Comparison of ENCODE assay signal across 14 mouse cellular contexts in the genomic region with DNA sequence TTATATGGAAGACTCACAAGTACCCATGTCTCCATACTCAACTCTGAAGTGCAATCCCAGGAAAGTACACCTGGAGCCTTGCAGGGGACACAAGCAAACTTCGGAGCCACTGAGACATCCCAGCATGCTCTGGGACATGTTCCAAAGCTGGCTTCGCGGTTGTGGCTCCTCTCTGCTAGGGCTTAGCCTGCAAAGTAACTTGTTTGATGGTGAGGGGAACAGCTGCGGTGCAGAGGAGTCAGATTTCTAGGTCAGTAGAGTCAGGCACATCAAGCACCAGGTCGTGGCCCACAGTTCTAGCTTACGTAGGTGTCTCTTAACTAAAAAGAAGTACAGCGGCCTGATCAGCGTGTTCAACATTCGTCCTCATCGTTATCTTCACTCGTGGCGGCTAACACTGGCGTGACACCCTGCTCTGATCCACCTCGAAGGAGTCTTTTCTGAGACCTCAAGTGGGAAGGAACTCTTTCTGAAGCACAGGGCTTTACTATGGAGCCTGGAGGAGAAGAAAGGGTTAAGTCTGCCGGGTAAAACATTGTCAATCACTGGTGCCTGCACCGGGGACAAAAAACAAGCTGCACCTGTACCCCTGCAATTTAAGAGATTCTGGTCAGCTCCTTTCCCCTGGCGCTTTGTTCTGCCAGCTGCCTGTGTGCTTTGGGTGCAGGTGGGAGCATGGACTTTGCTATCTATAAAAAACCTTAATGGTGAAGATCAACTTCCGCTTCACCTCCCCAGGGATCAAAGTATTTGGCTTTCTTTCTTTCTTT.
DNase-seq lines count a peak whose midpoint lies in the region; ATAC-seq and TF ChIP-seq lines count a peak whose summit lies in the region.
"Had no signal": no experiment of that assay in that cellular context is flagged by ENCODE, and none has a peak within 500 bp of the region (broad histone marks: within the 10 kb centered on the region; RNA-seq: fewer than 3 reads in every experiment).

No protein-coding gene starts in this region.

- no peak overlapping the region for H3K4me3 ChIP-seq in gastrocnemius, adult 2 months
- H3K4me3 ChIP-seq in intestine, embryonic 15.5 days (replicated peaks), result no peak overlapping the region
- no peak overlapping the region for H3K4me3 ChIP-seq in stomach, postnatal 0 days (ENCODE audit: low read depth, low read length)
- H3K4me3 ChIP-seq in neural tube, embryonic 15.5 days (replicated peaks), result no peak overlapping the region
- H3K4me3 ChIP-seq: liver, embryonic 15.5 days; midbrain, embryonic 13.5 days had no signal

- peaks cover 5% of the 10 kb centered on the region; the same call in 1 of the 2 replicates for H3K4me1 ChIP-seq in intestine, embryonic 15.5 days (replicated peaks)
- no peaks in the 10 kb centered on the region for H3K4me1 ChIP-seq in stomach, postnatal 0 days (replicated peaks; ENCODE audit: control insufficient read depth, insufficient read depth)
- H3K4me1 ChIP-seq in neural tube, embryonic 15.5 days, result no peaks in the 10 kb centered on the region
- H3K4me1 ChIP-seq: liver, embryonic 15.5 days had no signal

- no peaks in the 10 kb centered on the region for H3K27me3 ChIP-seq in intestine, embryonic 15.5 days (replicated peaks)
- no peaks in the 10 kb centered on the region for H3K27me3 ChIP-seq in stomach, postnatal 0 days (ENCODE audit: control insufficient read depth, insufficient read depth, low read length)
- H3K27me3 ChIP-seq in neural tube, embryonic 15.5 days (replicated peaks), result no peaks in the 10 kb centered on the region
- H3K27me3 ChIP-seq: liver, embryonic 15.5 days had no signal

- ATAC-seq in intestine, embryonic 15.5 days, result peak; percentile 79
- peak; percentile 58; the same call in 1 of the 2 replicates for ATAC-seq in stomach, postnatal 0 days (ENCODE audit: low FRiP score, low TSS enrichment)
- no peak for ATAC-seq in neural tube, embryonic 15.5 days (ENCODE audit: low FRiP score)
- ATAC-seq: forebrain, postnatal 0 days; midbrain, embryonic 13.5 days had no signal

- no peak overlapping the region for H3K9ac ChIP-seq in intestine, embryonic 15.5 days
- H3K9ac ChIP-seq in stomach, postnatal 0 days (ENCODE audit: low read length), result no peak overlapping the region
- H3K9ac ChIP-seq in neural tube, embryonic 15.5 days (replicated peaks), result no peak overlapping the region
- H3K9ac ChIP-seq: forebrain, postnatal 0 days; liver, embryonic 15.5 days; midbrain, embryonic 13.5 days had no signal

- TF ChIP-seq EP300 in stomach, postnatal 0 days (optimal IDR thresholded peaks at IDR 0.05), result no peak

- intact Hi-C loops in gastrocnemius, adult 2 months (cut with DNase I), result no loop called here

- DNase-seq in gastrocnemius, adult 2 months, result peak; percentile 19
- no peak for DNase-seq in gastrocnemius, postnatal 10 days
- peak; percentile 25 to 28 for DNase-seq in B cell, adult 2 months
- peak; percentile 58 for DNase-seq in stomach, postnatal 0 days (ENCODE audit: low spot score)
- no peak for DNase-seq in adrenal gland, postnatal 10 days
- DNase-seq in retina, embryonic 14.5 days (ENCODE audit: low spot score), result no peak
- DNase-seq: adrenal gland, postnatal 25 days; forebrain, postnatal 0 days; heart, postnatal 14 days; lung, postnatal 4 days had no signal

- WGBS in intestine, embryonic 15.5 days, result 53% methylated on average over 18 of the region's 18 CpGs
- WGBS in stomach, postnatal 0 days, result 48% methylated on average over 18 of the region's 18 CpGs
- WGBS in neural tube, embryonic 15.5 days, result 64% methylated on average over 18 of the region's 18 CpGs

- H3K27ac ChIP-seq in gastrocnemius, adult 2 months, result no peak overlapping the region
- peak overlapping the region; percentile 24 for H3K27ac ChIP-seq in intestine, embryonic 15.5 days
- peak overlapping the region; percentile 70; the same call in 1 of the 2 replicates for H3K27ac ChIP-seq in stomach, postnatal 0 days (replicated peaks)
- H3K27ac ChIP-seq in neural tube, embryonic 15.5 days (replicated peaks), result no peak overlapping the region
- H3K27ac ChIP-seq: liver, embryonic 15.5 days; midbrain, embryonic 13.5 days had no signal

- no peaks in the 10 kb centered on the region for H3K9me3 ChIP-seq in intestine, embryonic 15.5 days
- no peaks in the 10 kb centered on the region for H3K9me3 ChIP-seq in stomach, postnatal 0 days (ENCODE audit: control insufficient read depth, low read length)
- no peaks in the 10 kb centered on the region for H3K9me3 ChIP-seq in neural tube, embryonic 15.5 days (replicated peaks)
- H3K9me3 ChIP-seq: liver, embryonic 15.5 days had no signal

- H3K36me3 ChIP-seq in intestine, embryonic 15.5 days, result no peaks in the 10 kb centered on the region
- H3K36me3 ChIP-seq in stomach, postnatal 0 days (ENCODE audit: control insufficient read depth, insufficient read depth, low read length), result no peaks in the 10 kb centered on the region
- no peaks in the 10 kb centered on the region for H3K36me3 ChIP-seq in neural tube, embryonic 15.5 days
- H3K36me3 ChIP-seq: liver, embryonic 15.5 days; midbrain, embryonic 13.5 days had no signal

- no peak for TF ChIP-seq CTCF in gastrocnemius, adult 2 months (IDR thresholded peaks at IDR 0.05)
- no peak for TF ChIP-seq CTCF in stomach, postnatal 0 days (IDR thresholded peaks at IDR 0.05; ENCODE audit: low read depth)

- no peak overlapping the region for H3K4me2 ChIP-seq in intestine, embryonic 15.5 days (replicated peaks)
- no peak overlapping the region for H3K4me2 ChIP-seq in stomach, postnatal 0 days (replicated peaks; ENCODE audit: low read depth)
- no peak overlapping the region for H3K4me2 ChIP-seq in neural tube, embryonic 15.5 days
- H3K4me2 ChIP-seq: liver, embryonic 15.5 days; midbrain, embryonic 13.5 days had no signal

Comparison
In these comparisons a context has a peak if more than half of its experiments do, and no peak if none do; other contexts are left out.
1. DNase-seq: peak in gastrocnemius, adult 2 months (single experiment), B cell, adult 2 months (2 of 2) and stomach, postnatal 0 days (single experiment); none in gastrocnemius, postnatal 10 days (single experiment), adrenal gland, postnatal 10 days (single experiment) and retina, embryonic 14.5 days (single experiment).
2. H3K27ac ChIP-seq: peak in intestine, embryonic 15.5 days (single experiment) and stomach, postnatal 0 days (single experiment); none in gastrocnemius, adult 2 months (single experiment) and neural tube, embryonic 15.5 days (single experiment).